Mouse (Mus musculus): ENCODE measurements at regions not wholly inside any gene's neighbourhood (a gene's known extent, or its start where the extent isn't known, plus 50 kb on each side); places are given as distances from the start of the nearest gene placed in this dataset.

GRCm38 (mm10) chr17:82533521-82533920, 681.6 kb upstream of the Pkdcc start:
- no peak for TF ChIP-seq CTCF (IDR thresholded peaks at IDR 0.05; ENCODE audit: low read depth)
- TF ChIP-seq EP300 (IDR thresholded peaks at IDR 0.05; ENCODE audit: low read depth): no peak

All from liver, postnatal 0 days (tissue).